Mouse (Mus musculus): ENCODE data around the gene 4930544D05Rik. TPM values are rescaled to one million over a fixed set of nuclear protein-coding genes. Genes with fewer than 3 reads are reported as not detected.

4930544D05Rik gene
- polyA plus RNA-seq, 1 experiment from 2014 or later: not detected

DNA sequence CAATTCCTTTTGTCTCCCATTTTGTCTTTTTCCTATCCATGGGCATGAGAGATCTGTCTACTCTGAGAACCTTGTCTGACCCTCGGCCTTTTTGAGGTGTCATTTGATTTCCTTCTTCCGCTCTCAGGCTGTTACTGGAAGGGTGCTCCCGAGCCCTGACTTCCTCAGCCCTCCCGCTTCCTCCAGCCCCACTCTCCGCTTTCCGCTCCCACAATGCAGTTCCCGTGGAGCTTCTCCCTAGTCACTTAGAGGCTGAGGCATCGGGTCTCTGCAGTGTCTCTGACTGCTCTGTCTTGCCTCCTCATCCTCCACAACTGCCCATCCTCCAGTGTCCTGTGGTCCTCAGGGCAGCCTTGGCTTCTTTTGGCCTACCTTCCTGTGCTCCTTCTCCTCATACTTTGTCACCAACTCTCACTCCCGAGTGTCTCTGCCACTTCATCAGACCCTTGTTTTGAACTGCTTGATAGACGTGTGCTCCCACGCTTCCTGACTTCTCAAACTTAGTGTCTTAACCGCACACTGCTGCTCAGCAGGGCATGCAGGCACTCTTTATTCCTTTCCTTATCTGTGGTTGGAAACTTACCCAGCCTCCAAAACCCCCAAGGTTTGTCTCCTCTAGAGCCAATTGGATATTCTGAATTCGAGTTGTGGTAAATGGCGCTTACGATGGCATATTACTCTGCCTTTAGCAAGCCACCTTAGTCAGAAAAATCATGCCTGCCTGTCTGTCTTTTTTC is 21.2 kb upstream of the 4930544D05Rik start:
- no peak for ATAC-seq
- peaks cover 26% of the 10 kb centered on the region for H3K4me1 ChIP-seq (ENCODE audit: control insufficient read depth, insufficient read depth, low read length)
- 83% methylated on average over 15 of the region's 15 CpGs for WGBS
- H3K27me3 ChIP-seq (replicated peaks; ENCODE audit: control insufficient read depth, insufficient read depth, low read length): no peaks in the 10 kb centered on the region
- H3K4me2 ChIP-seq (ENCODE audit: low read depth, low read length): no peak overlapping the region
- no peak overlapping the region for H3K9ac ChIP-seq (ENCODE audit: low read depth, low read length)
- H3K36me3 ChIP-seq (ENCODE audit: control insufficient read depth, insufficient read depth, low read length): 0 out of 2 replicates have a peak, but pooled peaks cover 2% of the 10 kb centered on the region
- no peak overlapping the region for H3K4me3 ChIP-seq (ENCODE audit: low read length)
- peak overlapping the region; percentile 14; the same call in 1 of the 2 replicates for H3K27ac ChIP-seq (ENCODE audit: low read length)
- no peaks in the 10 kb centered on the region for H3K9me3 ChIP-seq (ENCODE audit: control insufficient read depth, low read length)

DNA sequence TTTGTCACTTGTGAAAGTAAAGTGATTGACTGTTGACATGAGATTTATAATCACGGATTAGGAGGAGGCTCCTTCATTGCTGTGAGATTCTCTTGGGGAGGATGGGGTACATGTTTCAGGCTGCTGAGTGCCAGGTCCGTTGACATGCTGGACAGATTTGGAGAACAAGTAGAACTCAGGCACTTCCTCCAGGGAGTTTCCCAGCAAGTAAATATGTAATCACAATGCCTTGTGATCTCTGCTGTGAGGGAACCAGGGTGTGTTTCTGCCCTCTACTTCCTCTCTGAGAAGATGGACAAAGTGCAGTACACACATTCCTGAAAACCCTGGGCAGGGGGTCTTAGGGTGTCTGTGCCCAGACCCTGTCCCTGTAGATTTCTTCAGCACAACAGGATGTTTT is 20.0 kb upstream of the 4930544D05Rik start:
- no peaks in the 10 kb centered on the region for H3K9me3 ChIP-seq (ENCODE audit: control insufficient read depth, low read length)
- peak; percentile 79 for ATAC-seq
- 0 out of 2 replicates have a peak, but pooled peaks cover 3% of the 10 kb centered on the region for H3K36me3 ChIP-seq (ENCODE audit: control insufficient read depth, insufficient read depth, low read length)
- H3K9ac ChIP-seq (ENCODE audit: low read depth, low read length): no peak overlapping the region
- H3K4me1 ChIP-seq (ENCODE audit: control insufficient read depth, insufficient read depth, low read length): peaks cover 26% of the 10 kb centered on the region
- WGBS: 47% methylated on average over 2 of the region's 2 CpGs
- no peaks in the 10 kb centered on the region for H3K27me3 ChIP-seq (replicated peaks; ENCODE audit: control insufficient read depth, insufficient read depth, low read length)
- no peak overlapping the region for H3K4me2 ChIP-seq (ENCODE audit: low read depth, low read length)
- H3K4me3 ChIP-seq (ENCODE audit: low read length): no peak overlapping the region
- peak overlapping the region; percentile 89 for H3K27ac ChIP-seq (ENCODE audit: low read length)

DNA sequence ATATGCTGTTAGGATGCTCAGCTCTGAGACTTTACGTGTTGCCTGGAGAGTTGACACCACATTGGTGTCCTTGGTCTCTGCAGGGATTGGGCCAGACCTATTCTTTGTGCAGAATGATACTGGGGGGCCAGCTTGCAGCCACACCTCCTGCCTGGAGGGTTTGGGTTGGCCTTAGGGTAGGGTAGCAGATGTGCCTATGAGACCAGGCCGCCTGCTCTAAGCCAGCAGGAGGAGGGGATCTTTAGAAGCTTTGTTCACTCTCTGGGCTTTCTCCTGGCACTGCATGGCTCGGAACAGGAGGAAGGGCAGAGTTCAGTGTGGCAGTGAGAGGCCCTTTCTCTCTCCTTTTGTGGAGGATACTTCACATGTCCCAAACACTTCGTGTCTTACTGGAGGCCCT is 19.6 kb upstream of the 4930544D05Rik start:
- peak; percentile 74 for ATAC-seq
- Histone ChIP-seq H3K27ac (ENCODE audit: low read length) (peak overlapping the region; percentile 89), H3K4me1 (ENCODE audit: control insufficient read depth, insufficient read depth, low read length) (peaks cover 26% of the 10 kb centered on the region), H3K9me3 (ENCODE audit: control insufficient read depth, low read length) (no peaks in the 10 kb centered on the region), H3K9ac (ENCODE audit: low read depth, low read length) (peak overlapping the region; percentile 28; the same call in 1 of the 2 replicates), H3K36me3 (ENCODE audit: control insufficient read depth, insufficient read depth, low read length) (0 out of 2 replicates have a peak, but pooled peaks cover 3% of the 10 kb centered on the region), H3K27me3 (replicated peaks; ENCODE audit: control insufficient read depth, insufficient read depth, low read length) (no peaks in the 10 kb centered on the region), H3K4me2 (ENCODE audit: low read depth, low read length) (0 out of 2 replicates have a peak overlapping the region, but pooled peaks have one; percentile 11), H3K4me3 (ENCODE audit: low read length) (no peak overlapping the region)
- 64% methylated on average over 4 of the region's 4 CpGs for WGBS

DNA sequence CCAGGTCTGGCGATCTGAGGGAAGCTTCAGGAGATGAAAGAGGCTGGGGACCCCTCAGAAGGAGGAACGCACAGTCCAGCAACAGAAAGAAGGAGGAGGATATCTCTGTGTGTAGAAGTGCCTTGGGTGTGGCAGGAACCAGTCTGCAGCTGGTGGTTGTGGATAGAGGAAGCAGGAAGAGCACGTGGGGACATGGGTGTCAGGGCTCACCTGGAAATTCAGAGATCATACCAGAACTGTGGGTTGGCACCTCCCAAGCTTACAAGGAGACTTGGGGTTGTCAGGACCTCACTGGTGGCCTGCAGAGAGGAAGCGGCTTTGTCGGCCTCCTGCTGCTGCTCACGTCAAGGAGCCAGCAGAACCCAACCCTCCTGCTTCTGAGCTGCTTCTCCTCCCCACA is 18.3 kb upstream of the 4930544D05Rik start:
- no peak for ATAC-seq
- no peaks in the 10 kb centered on the region for H3K9me3 ChIP-seq (ENCODE audit: control insufficient read depth, low read length)
- 85% methylated on average over 6 of the region's 6 CpGs for WGBS
- H3K9ac ChIP-seq (ENCODE audit: low read depth, low read length): no peak overlapping the region
- peaks cover 26% of the 10 kb centered on the region for H3K4me1 ChIP-seq (ENCODE audit: control insufficient read depth, insufficient read depth, low read length)
- 0 out of 2 replicates have a peak, but pooled peaks cover 3% of the 10 kb centered on the region for H3K36me3 ChIP-seq (ENCODE audit: control insufficient read depth, insufficient read depth, low read length)
- no peak overlapping the region for H3K4me2 ChIP-seq (ENCODE audit: low read depth, low read length)
- H3K27me3 ChIP-seq (replicated peaks; ENCODE audit: control insufficient read depth, insufficient read depth, low read length): no peaks in the 10 kb centered on the region
- H3K4me3 ChIP-seq (ENCODE audit: low read length): no peak overlapping the region
- H3K27ac ChIP-seq (ENCODE audit: low read length): no peak overlapping the region

DNA sequence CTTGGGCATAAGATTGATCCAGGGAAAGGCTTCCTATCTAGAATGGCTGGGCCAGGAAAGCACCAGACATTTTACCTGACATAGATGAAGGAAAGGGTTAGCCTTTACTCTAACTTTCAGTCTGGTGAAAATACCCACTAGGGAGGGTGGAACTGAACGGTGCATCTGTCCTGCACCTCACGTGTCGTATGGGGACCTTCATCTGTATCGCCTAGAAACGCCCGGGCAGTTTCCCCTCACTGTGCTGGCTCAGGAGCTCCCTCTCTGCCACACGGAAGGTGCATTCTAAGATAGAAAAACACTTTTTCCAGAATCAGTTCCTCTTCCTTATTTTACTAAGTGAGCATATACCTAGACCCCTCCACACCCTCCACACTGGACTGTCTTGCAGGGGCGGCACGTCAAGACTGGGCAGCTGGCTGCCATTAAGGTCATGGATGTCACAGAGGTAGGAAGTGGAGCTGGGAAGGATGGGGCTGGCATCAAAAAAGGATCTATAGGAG is 17.1 kb upstream of the 4930544D05Rik start:
- H3K27ac ChIP-seq (ENCODE audit: low read length): no peak overlapping the region
- 85% methylated on average over 9 of the region's 9 CpGs for WGBS

DNA sequence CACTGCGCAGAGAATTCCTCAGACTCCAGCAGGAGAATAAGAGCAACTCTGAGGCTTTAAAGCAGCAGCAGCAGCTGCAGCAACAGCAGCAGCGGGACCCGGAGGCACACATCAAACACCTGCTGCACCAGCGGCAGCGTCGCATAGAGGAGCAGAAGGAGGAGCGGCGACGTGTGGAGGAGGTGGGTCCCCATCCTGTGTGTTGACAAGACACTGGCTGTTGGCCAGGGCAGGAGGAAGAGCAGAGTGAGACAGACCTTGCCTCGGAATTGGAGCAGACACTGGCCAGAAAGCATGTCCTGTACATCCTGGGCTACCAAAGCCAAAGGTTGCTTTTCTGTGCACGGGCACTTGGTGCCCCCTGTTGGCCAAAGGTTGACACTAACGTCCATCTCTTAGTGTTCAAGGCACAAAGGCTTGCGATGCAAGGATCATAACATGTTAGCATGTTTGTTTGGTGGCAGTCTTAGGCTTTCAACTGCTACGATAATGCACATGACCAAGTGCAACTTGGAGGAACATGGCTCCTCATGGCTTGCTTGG is 10.6 kb upstream of the 4930544D05Rik start:
- ATAC-seq: peak; percentile 46; the same call in 1 of the 2 replicates
- peaks cover 24% of the 10 kb centered on the region for H3K36me3 ChIP-seq (ENCODE audit: control insufficient read depth, insufficient read depth, low read length)

More for the DNA sequence above, 17.1 kb upstream of the 4930544D05Rik start:
- H3K9me3 ChIP-seq (ENCODE audit: control insufficient read depth, low read length): no peaks in the 10 kb centered on the region
- H3K4me3 ChIP-seq (ENCODE audit: low read length): no peak overlapping the region
- peaks cover 26% of the 10 kb centered on the region for H3K4me1 ChIP-seq (ENCODE audit: control insufficient read depth, insufficient read depth, low read length)
- no peak overlapping the region for H3K4me2 ChIP-seq (ENCODE audit: low read depth, low read length)
- no peaks in the 10 kb centered on the region for H3K27me3 ChIP-seq (replicated peaks; ENCODE audit: control insufficient read depth, insufficient read depth, low read length)
- no peak for ATAC-seq
- H3K36me3 ChIP-seq (ENCODE audit: control insufficient read depth, insufficient read depth, low read length): 0 out of 2 replicates have a peak, but pooled peaks cover 3% of the 10 kb centered on the region
- no peak overlapping the region for H3K9ac ChIP-seq (ENCODE audit: low read depth, low read length)

DNA sequence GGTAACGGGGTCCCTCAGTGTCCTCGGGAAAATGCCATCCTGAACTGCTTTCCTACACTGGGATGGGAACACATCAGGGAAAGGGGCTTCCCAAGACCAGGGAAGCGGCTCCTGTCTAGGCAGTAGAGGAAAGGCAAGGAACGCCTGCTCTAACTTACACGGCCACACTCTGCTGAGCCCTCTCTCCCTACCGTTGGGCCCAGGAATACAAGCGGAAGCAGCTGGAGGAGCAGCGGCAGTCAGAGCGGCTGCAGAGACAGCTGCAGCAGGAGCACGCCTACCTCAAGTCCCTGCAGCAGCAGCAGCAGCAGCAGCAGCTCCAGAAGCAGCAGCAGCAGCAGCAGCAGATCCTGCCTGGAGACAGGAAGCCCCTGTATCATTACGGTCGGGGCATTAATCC is 8.9 kb upstream of the 4930544D05Rik start:
- Histone ChIP-seq H3K36me3 (ENCODE audit: control insufficient read depth, insufficient read depth, low read length) (peaks cover 24% of the 10 kb centered on the region), H3K4me2 (ENCODE audit: low read depth, low read length) (no peak overlapping the region), H3K27me3 (replicated peaks; ENCODE audit: control insufficient read depth, insufficient read depth, low read length) (no peaks in the 10 kb centered on the region), H3K9ac (ENCODE audit: low read depth, low read length) (no peak overlapping the region), H3K4me3 (ENCODE audit: low read length) (no peak overlapping the region), H3K4me1 (ENCODE audit: control insufficient read depth, insufficient read depth, low read length) (0 out of 2 replicates have a peak, but pooled peaks cover 2% of the 10 kb centered on the region), H3K9me3 (ENCODE audit: control insufficient read depth, low read length) (no peaks in the 10 kb centered on the region), H3K27ac (ENCODE audit: low read length) (no peak overlapping the region)
- no peak for ATAC-seq
- 77% methylated on average over 12 of the region's 12 CpGs for WGBS

More for the DNA sequence above, 10.6 kb upstream of the 4930544D05Rik start:
- no peaks in the 10 kb centered on the region for H3K9me3 ChIP-seq (ENCODE audit: control insufficient read depth, low read length)
- 53% methylated on average over 14 of the region's 14 CpGs for WGBS
- no peak overlapping the region for H3K27ac ChIP-seq (ENCODE audit: low read length)
- 0 out of 2 replicates have a peak, but pooled peaks cover 2% of the 10 kb centered on the region for H3K4me1 ChIP-seq (ENCODE audit: control insufficient read depth, insufficient read depth, low read length)
- no peak overlapping the region for H3K9ac ChIP-seq (ENCODE audit: low read depth, low read length)
- no peak overlapping the region for H3K4me2 ChIP-seq (ENCODE audit: low read depth, low read length)
- H3K27me3 ChIP-seq (replicated peaks; ENCODE audit: control insufficient read depth, insufficient read depth, low read length): no peaks in the 10 kb centered on the region
- H3K4me3 ChIP-seq (ENCODE audit: low read length): no peak overlapping the region

DNA sequence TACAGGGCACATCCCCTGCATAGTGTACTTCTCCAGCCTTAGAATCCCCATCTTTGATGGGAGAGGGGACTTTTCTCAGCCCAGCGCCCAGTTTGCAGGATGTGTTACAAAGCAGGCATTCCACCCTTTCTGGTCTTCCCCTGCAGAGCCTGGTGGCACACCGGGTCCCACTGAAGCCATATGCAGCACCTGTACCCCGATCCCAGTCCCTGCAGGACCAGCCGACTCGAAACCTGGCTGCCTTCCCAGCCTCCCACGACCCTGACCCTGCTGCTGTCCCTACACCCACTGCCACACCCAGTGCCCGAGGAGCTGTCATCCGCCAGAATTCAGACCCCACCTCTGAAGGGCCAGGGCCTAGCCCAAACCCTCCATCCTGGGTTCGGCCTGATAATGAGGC is 8.0 kb upstream of the 4930544D05Rik start:
- Histone ChIP-seq H3K36me3 (ENCODE audit: control insufficient read depth, insufficient read depth, low read length) (peaks cover 30% of the 10 kb centered on the region), H3K27me3 (replicated peaks; ENCODE audit: control insufficient read depth, insufficient read depth, low read length) (no peaks in the 10 kb centered on the region), H3K27ac (ENCODE audit: low read length) (no peak overlapping the region), H3K4me3 (ENCODE audit: low read length) (no peak overlapping the region), H3K4me1 (ENCODE audit: control insufficient read depth, insufficient read depth, low read length) (0 out of 2 replicates have a peak, but pooled peaks cover 2% of the 10 kb centered on the region), H3K9me3 (ENCODE audit: control insufficient read depth, low read length) (no peaks in the 10 kb centered on the region), H3K9ac (ENCODE audit: low read depth, low read length) (no peak overlapping the region), H3K4me2 (ENCODE audit: low read depth, low read length) (no peak overlapping the region)
- 89% methylated on average over 9 of the region's 9 CpGs for WGBS
- no peak for ATAC-seq

DNA sequence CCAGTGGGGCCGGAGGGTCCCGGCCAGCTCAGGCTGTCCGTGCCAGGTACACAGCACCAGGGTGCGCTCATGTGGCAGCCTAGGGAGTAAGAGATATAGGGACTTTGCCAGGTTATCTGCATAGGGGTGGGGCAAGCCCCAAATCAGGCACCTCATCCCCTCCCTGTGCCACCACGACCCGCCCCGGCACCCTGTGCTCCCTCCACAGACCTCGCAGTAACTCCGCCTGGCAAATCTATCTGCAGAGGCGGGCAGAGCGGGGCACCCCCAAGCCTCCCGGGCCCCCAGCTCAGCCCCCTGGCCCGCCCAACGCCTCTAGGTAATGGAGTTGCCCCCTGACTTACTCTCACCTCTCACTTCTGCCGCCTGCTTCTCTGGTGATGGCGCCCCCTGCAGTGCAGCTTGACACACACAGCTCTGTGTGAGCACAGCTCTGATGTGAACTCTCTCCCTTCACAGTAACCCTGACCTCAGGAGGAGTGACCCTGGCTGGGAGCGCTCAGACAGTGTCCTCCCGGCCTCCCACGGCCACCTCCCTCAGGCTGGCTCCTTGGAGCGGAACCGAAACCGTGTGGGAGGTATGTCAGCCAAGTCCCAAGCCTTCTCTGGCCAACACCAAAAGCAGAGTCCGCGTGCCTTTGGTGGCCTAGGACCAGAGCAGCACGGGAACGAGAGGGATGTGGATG is 7.1 kb upstream of the 4930544D05Rik start:
- no peak for ATAC-seq
- 88% methylated on average over 26 of the region's 26 CpGs for WGBS
- Histone ChIP-seq H3K9ac (ENCODE audit: low read depth, low read length) (no peak overlapping the region), H3K4me2 (ENCODE audit: low read depth, low read length) (no peak overlapping the region), H3K27me3 (replicated peaks; ENCODE audit: control insufficient read depth, insufficient read depth, low read length) (no peaks in the 10 kb centered on the region), H3K4me3 (ENCODE audit: low read length) (no peak overlapping the region), H3K36me3 (ENCODE audit: control insufficient read depth, insufficient read depth, low read length) (peaks cover 31% of the 10 kb centered on the region), H3K9me3 (ENCODE audit: control insufficient read depth, low read length) (no peaks in the 10 kb centered on the region), H3K27ac (ENCODE audit: low read length) (no peak overlapping the region), H3K4me1 (ENCODE audit: control insufficient read depth, insufficient read depth, low read length) (0 out of 2 replicates have a peak, but pooled peaks cover 2% of the 10 kb centered on the region)
